In the genomic region with DNA sequence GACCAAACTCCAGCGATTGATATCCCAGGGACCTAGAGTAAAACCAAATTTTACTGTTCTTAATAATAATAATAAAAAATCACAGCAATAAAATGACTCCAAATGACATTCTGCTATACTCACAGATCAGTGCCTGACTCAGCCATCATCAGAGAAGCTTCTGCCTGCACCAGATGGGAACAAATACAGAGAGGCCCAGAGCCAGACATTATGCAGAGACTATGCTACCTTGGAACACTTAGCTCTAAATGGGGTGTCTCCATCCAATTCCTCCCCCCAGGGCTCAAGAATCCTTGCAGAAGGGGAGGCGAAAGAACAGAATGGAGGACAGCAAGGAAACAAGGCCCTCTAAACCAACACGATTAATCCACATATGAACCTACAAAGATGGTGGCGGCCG, we compare ENCODE assay signal across 14 mouse cellular contexts.
DNase-seq lines count a peak whose midpoint lies in the region.
"Had no signal": no experiment of that assay in that cellular context is flagged by ENCODE, and none has a peak within 500 bp of the region (broad histone marks: within the 10 kb centered on the region; RNA-seq: fewer than 3 reads in every experiment).

No protein-coding gene starts in this region.

- DNase-seq in cerebellum, adult 18-20 months, result peak; percentile 20 to 32
- DNase-seq in cerebellum, adult 11-12 months, result no peak
- DNase-seq in layer of hippocampus, adult 11-12 months (ENCODE audit: low spot score), result peak; percentile 40
- DNase-seq in layer of hippocampus, postnatal 10 days (ENCODE audit: low spot score in 2 of 2), result no peak
- peak; percentile 69 for DNase-seq in brain, adult 2 months (ENCODE audit: low read depth, low spot score)
- DNase-seq in layer of hippocampus, adult 9-11 months, result peak; percentile 67
- DNase-seq in lung, postnatal 14 days, result no peak
- DNase-seq: adrenal gland, postnatal 10 days; adrenal gland, postnatal 36 days; B cell, adult 2 months; cerebellum, postnatal 14 days; gastrocnemius, adult 2 months; gastrocnemius, postnatal 14 days; heart, adult 11 months had no signal

Comparison
In these comparisons a context has a peak if more than half of its experiments do, and no peak if none do; other contexts are left out.
1. DNase-seq: peak in cerebellum, adult 18-20 months (2 of 2), layer of hippocampus, adult 11-12 months (single experiment), brain, adult 2 months (single experiment) and layer of hippocampus, adult 9-11 months (single experiment); none in cerebellum, adult 11-12 months (single experiment), layer of hippocampus, postnatal 10 days (0 of 2) and lung, postnatal 14 days (single experiment).